Mouse (Mus musculus) limb, embryonic 10.5 days (tissue): ENCODE results near the gene Pnmt. TPM values are rescaled to one million over a fixed set of nuclear protein-coding genes. Genes with fewer than 3 reads are reported as not detected.

Experiments
- DNase-seq: peaks from one replicate; pipeline ENCODE4 v3.0.0-alpha.2; 2017; ENCODE audit warnings: low spot score
- H3K27ac ChIP-seq: fragments of 300-500 bp; sonication (generic); 2 replicates; pipeline ENCODE4 v1.5.1; 2016; ENCODE audit warnings: mild to moderate bottlenecking
- H3K27me3 ChIP-seq: fragments of 300-500 bp; sonication (generic); 2 replicates; pipeline ENCODE4 v1.6.1; 2016; ENCODE audit warnings: low read depth, mild to moderate bottlenecking; ENCODE audit not compliant: poor library complexity, severe bottlenecking
- H3K36me3 ChIP-seq: fragments of 300-500 bp; sonication (generic); 2 replicates; pipeline ENCODE4 v1.6.1; 2016; ENCODE audit warnings: mild to moderate bottlenecking, moderate library complexity
- H3K4me1 ChIP-seq: fragments of 300-500 bp; sonication (generic); 2 replicates; pipeline ENCODE4 v1.6.1; 2016
- H3K4me3 ChIP-seq: fragments of 300-500 bp; sonication (generic); 2 replicates; pipeline ENCODE4 v1.5.1; 2016; ENCODE audit warnings: mild to moderate bottlenecking, moderate library complexity
- H3K9me3 ChIP-seq: fragments of 300-500 bp; sonication (generic); replicated peaks from 2 replicates; pipeline ENCODE4 v1.6.1; 2016; ENCODE audit warnings: mild to moderate bottlenecking
- WGBS: fragments of 180-500 bp; shearing (Covaris S2); methylation state at CpG from one replicate; pipeline ENCODE4 v1.1.7; 2016; 5-methylcytosine and 5-hydroxymethylcytosine counted together
- polyA plus RNA-seq: library from polyadenylated mRNA; unstranded; fragments of >200 nt; fragmentation: Nextera tagmentation; extraction: Ambion mirVana; gene quantifications from 2 replicates; pipeline ENCODE4 v1.2.1, GENCODE M21; 2016

Pnmt gene
- polyA plus RNA-seq, 1 experiment from 2014 or later = 0.61 TPM

GRCm38 (mm10) chr11:98418273-98418672 lies 32.0 kb downstream of the Pnmt start:
- Histone ChIP-seq H3K27ac (no peak overlapping the region), H3K27me3 (peaks cover 10% of the 10 kb centered on the region; the same call in 1 of the 2 replicates), H3K9me3 (no peaks in the 10 kb centered on the region), H3K4me3 (no peak overlapping the region), H3K4me1 (peaks cover 26% of the 10 kb centered on the region), H3K36me3 (peaks cover 43% of the 10 kb centered on the region)
- no peak for DNase-seq
- 71% methylated on average over 6 of the region's 6 CpGs for WGBS

GRCm38 (mm10) chr11:98418939-98419547 lies 32.8 kb downstream of the Pnmt start:
- H3K4me3 ChIP-seq = no peak overlapping the region
- no peak for DNase-seq
- WGBS = 83% methylated on average over 10 of the region's 10 CpGs
- peaks cover 10% of the 10 kb centered on the region; the same call in 1 of the 2 replicates for H3K27me3 ChIP-seq
- H3K27ac ChIP-seq = no peak overlapping the region
- H3K4me1 ChIP-seq = peaks cover 19% of the 10 kb centered on the region
- no peaks in the 10 kb centered on the region for H3K9me3 ChIP-seq
- peaks cover 51% of the 10 kb centered on the region for H3K36me3 ChIP-seq

- Histone ChIP-seq H3K27ac (no peak overlapping the region), H3K27me3 (no peaks in the 10 kb centered on the region), H3K4me3 (no peak overlapping the region), H3K9me3 (no peaks in the 10 kb centered on the region), H3K4me1 (no peaks in the 10 kb centered on the region), H3K36me3 (peaks cover 96% of the 10 kb centered on the region)
- no peak for DNase-seq
- 93% methylated on average over 7 of the region's 7 CpGs for WGBS
Measured at GRCm38 (mm10) chr11:98426592-98426991, 40.3 kb downstream of the Pnmt start.

GRCm38 (mm10) chr11:98428436-98428835 lies 42.2 kb downstream of the Pnmt start:
- no peaks in the 10 kb centered on the region for H3K9me3 ChIP-seq
- 0 out of 2 replicates have a peak, but pooled peaks cover 4% of the 10 kb centered on the region for H3K4me1 ChIP-seq
- DNase-seq = no peak
- no peak overlapping the region for H3K4me3 ChIP-seq
- H3K36me3 ChIP-seq = peaks cover 95% of the 10 kb centered on the region
- no peaks in the 10 kb centered on the region for H3K27me3 ChIP-seq
- WGBS = 90% methylated on average over 5 of the region's 5 CpGs
- no peak overlapping the region for H3K27ac ChIP-seq

- Histone ChIP-seq H3K27ac (no peak overlapping the region), H3K4me3 (no peak overlapping the region), H3K36me3 (peaks cover 99% of the 10 kb centered on the region), H3K9me3 (no peaks in the 10 kb centered on the region), H3K27me3 (no peaks in the 10 kb centered on the region), H3K4me1 (0 out of 2 replicates have a peak, but pooled peaks cover 4% of the 10 kb centered on the region)
- no peak for DNase-seq
- 88% methylated on average over 9 of the region's 9 CpGs for WGBS
Measured at GRCm38 (mm10) chr11:98431743-98432502, 45.7 kb downstream of the Pnmt start.

- no peak overlapping the region for H3K4me3 ChIP-seq
- WGBS = 94% methylated on average over 9 of the region's 9 CpGs
- no peak for DNase-seq
- H3K27ac ChIP-seq = no peak overlapping the region
- peaks cover 12% of the 10 kb centered on the region for H3K4me1 ChIP-seq
- no peaks in the 10 kb centered on the region for H3K9me3 ChIP-seq
- peaks cover 66% of the 10 kb centered on the region for H3K36me3 ChIP-seq
- no peaks in the 10 kb centered on the region for H3K27me3 ChIP-seq
Measured at GRCm38 (mm10) chr11:98435723-98436122, 49.5 kb downstream of the Pnmt start.

GRCm38 (mm10) chr11:98437441-98437840 lies 51.2 kb downstream of the Pnmt start:
- peaks cover 49% of the 10 kb centered on the region for H3K36me3 ChIP-seq
- WGBS = 83% methylated on average over 6 of the region's 6 CpGs
- no peaks in the 10 kb centered on the region for H3K9me3 ChIP-seq
- DNase-seq = no peak
- no peaks in the 10 kb centered on the region for H3K27me3 ChIP-seq
- no peak overlapping the region for H3K4me3 ChIP-seq
- H3K27ac ChIP-seq = no peak overlapping the region
- H3K4me1 ChIP-seq = peaks cover 12% of the 10 kb centered on the region

Other genes with a start within 250 kb of the Pnmt start
- gene Fbxl20, start 236.0 kb upstream of the Pnmt start, polyA plus RNA-seq = 17.3 and 27.3 TPM in 2 replicates
- 73.2 and 84.3 TPM in 2 replicates for gene Med1, start 193.2 kb upstream of the Pnmt start, polyA plus RNA-seq
- gene Cdk12, start 183.4 kb upstream of the Pnmt start, polyA plus RNA-seq = 12.2 and 14.6 TPM in 2 replicates
- not detected in 2 replicates for gene Neurod2, start 56.8 kb upstream of the Pnmt start, polyA plus RNA-seq
- 0.13 TPM in 2 replicates for gene Ppp1r1b, start 38.0 kb upstream of the Pnmt start, polyA plus RNA-seq
- 37.8 and 41.3 TPM in 2 replicates for gene Stard3, start 28.1 kb upstream of the Pnmt start, polyA plus RNA-seq
- 0.16 and 0.40 TPM in 2 replicates for gene Tcap, start 2.6 kb upstream of the Pnmt start, polyA plus RNA-seq
- gene Pgap3, start 14.0 kb downstream of the Pnmt start, polyA plus RNA-seq = 9.7 and 10.5 TPM in 2 replicates
- 24.5 and 30.9 TPM in 2 replicates for gene Erbb2, start 26.0 kb downstream of the Pnmt start, polyA plus RNA-seq
- 76.8 and 81.3 TPM in 2 replicates for gene Mien1, start 52.5 kb downstream of the Pnmt start, polyA plus RNA-seq
- gene Grb7, start 59.9 kb downstream of the Pnmt start, polyA plus RNA-seq = 6.4 and 9.5 TPM in 2 replicates
- not detected in 2 replicates for gene Ikzf3, start 159.6 kb downstream of the Pnmt start, polyA plus RNA-seq
- gene Zpbp2, start 164.6 kb downstream of the Pnmt start, polyA plus RNA-seq = 0.14 TPM in 1 of 2 replicates, not detected in the other
- gene Ormdl3, start 200.9 kb downstream of the Pnmt start, polyA plus RNA-seq = 46.9 and 55.0 TPM in 2 replicates
- gene Lrrc3c, start 211.8 kb downstream of the Pnmt start, polyA plus RNA-seq = not detected in 2 replicates
- 1.3 and 1.8 TPM in 2 replicates for gene Gm12355, start 239.2 kb downstream of the Pnmt start, polyA plus RNA-seq
- gene Gsdma3, start 239.9 kb downstream of the Pnmt start, polyA plus RNA-seq = not detected in 2 replicates